Mouse (Mus musculus): ENCODE measurements at regions not wholly inside any gene's neighbourhood (a gene's known extent, or its start where the extent isn't known, plus 50 kb on each side); places are given as distances from the start of the nearest gene placed in this dataset.

- no peak for DNase-seq (ENCODE audit: low spot score in 2 of 2)
These were observed 143.6 kb downstream of the Dmrta2 start for GRCm38 (mm10) chr4:110121447-110121846.

- DNase-seq (ENCODE audit: low spot score in 2 of 2) = no peak
These were observed 147.4 kb downstream of the Dmrta2 start for GRCm38 (mm10) chr4:110125067-110125784.

GRCm38 (mm10) chr4:110127941-110128520 lies 150.2 kb downstream of the Dmrta2 start:
- DNase-seq (ENCODE audit: low spot score in 2 of 2) = no peak

- peak; percentile 29 to 80 for DNase-seq (ENCODE audit: low spot score in 2 of 2)
These were observed 151.1 kb downstream of the Dmrta2 start for GRCm38 (mm10) chr4:110128918-110129317.

- DNase-seq (ENCODE audit: low spot score in 2 of 2) = no peak
These were observed 151.7 kb downstream of the Dmrta2 start for GRCm38 (mm10) chr4:110129518-110129917.

- DNase-seq (ENCODE audit: low spot score in 2 of 2) = no peak
These were observed 154.2 kb downstream of the Dmrta2 start for GRCm38 (mm10) chr4:110132061-110132460.

GRCm38 (mm10) chr4:110134036-110134435 lies 156.2 kb downstream of the Dmrta2 start:
- DNase-seq (ENCODE audit: low spot score in 2 of 2) = no peak

GRCm38 (mm10) chr4:110145229-110145628 lies 167.4 kb downstream of the Dmrta2 start:
- DNase-seq (ENCODE audit: low spot score in 2 of 2) = no peak

GRCm38 (mm10) chr4:110152103-110152946 lies 174.5 kb downstream of the Dmrta2 start:
- DNase-seq (ENCODE audit: low spot score in 2 of 2) = peak; percentile 52
